Mouse (Mus musculus) fat pad, adult 2 months (tissue): ENCODE measurements around the gene Angptl2.
"Not testable (repeated sequence)": the region's sequence is repeated elsewhere in the genome, so short reads cannot be mapped to it uniquely, and the experiment has no call there.

Source experiments
- DNase-seq: peaks from one replicate; pipeline ENCODE4 v3.0.0-alpha.2; 2011; ENCODE audit warnings: low read depth, low spot score; ENCODE audit errors: extremely low read depth

Gene Angptl2

DNA sequence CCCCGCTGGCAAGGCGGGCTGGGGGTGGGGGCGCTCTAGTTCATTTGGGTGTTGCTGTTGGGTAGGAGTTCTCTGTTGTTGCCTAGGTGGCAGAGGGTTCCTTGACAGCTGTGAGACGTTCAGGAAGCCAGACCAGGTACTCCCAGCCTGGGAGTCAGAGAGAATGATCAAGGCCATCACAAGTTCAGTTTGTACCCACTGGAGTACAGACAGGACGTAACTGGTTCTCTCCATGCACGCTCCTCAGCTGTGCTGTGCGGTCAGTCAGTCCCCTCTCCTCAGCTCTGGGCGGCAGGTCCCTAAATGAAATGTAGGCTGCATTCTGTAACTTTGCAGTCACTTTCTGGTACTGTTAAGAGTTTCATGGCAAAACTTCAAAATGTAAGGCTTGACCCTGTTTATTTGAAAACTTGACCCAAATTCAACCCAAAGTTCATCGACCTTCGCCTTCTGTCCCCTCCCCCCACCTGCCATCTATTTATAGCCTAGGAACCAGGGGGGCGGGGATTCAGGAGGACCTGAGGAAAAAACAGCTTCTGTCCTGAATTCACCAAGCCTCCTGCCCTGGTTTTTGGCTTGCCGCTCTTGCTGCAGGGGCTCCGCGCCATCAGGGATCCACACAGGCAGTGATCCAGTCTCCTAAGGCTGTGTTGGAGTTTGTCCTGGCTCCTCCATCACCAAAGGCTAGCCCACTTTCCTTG, 15.4 kb upstream of the Angptl2 start:
- DNase-seq: no peak

DNA sequence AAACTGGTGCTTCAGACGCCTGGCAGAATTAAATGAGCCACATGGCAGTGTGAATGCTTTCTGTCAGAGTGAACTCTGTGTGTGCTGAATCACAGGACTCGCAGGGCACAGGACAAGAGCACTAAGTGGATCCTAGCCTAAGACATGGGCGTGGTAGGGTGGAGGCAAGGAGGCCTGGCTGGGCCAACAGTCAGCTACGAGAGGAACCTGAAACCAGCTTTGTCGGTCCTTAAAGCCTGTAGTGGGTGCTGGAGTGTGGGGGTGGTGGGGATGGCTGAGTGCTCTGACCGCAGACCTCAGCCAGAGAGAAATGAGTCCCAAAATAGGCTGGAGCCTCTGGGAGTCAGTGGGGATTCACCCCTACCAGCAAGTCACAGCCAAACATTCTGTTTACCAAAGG, 12.6 kb upstream of the Angptl2 start:
- DNase-seq: no peak

DNA sequence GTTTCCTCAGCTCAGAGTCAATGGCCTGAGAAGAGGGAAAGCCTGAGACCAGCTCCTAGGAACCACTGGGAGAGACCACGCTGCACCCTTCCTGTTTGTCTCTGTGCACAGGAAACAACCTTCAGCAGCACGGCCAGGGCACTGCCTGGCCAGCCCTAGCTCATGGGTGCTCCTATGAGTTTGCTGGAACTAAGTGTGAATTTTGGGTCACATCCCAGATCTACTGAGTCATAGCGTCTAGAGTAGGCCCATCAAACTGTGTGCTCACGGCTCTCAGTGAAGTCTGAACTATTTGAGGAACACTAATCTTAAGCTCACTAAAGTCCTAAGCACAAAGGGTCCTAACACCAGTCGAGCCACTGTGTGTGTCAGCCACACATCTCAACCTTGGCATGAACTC, 10.9 kb upstream of the Angptl2 start:
- DNase-seq: no peak

DNA sequence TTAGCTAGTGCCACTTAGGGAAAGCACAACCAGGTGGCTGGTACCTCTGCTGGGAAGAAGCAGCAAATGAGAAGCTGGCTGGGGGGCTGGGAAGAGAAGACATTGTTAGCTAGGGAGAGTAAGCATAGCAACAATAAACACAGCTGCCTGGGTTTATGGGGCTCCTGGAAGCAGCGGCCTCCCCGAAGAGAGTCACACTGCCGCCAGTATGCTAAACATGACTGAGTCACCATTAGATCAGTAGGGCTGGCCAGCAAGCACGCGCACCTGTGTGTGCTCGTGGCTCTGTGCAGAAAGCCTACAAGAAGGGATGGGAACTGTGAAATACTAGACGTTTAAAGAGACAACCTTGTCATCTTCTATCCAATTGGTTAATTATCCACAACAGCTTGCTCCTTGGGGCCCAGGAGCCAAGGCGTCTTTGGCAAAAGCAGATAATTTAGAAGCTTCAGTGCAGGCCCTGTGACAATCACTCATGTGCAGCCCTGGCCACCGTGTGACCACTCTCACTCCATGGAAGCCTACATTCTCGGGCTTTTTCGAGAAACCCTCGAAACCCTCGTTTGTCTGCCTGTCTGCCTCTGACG, 9.8 kb upstream of the Angptl2 start:
- no peak for DNase-seq

DNA sequence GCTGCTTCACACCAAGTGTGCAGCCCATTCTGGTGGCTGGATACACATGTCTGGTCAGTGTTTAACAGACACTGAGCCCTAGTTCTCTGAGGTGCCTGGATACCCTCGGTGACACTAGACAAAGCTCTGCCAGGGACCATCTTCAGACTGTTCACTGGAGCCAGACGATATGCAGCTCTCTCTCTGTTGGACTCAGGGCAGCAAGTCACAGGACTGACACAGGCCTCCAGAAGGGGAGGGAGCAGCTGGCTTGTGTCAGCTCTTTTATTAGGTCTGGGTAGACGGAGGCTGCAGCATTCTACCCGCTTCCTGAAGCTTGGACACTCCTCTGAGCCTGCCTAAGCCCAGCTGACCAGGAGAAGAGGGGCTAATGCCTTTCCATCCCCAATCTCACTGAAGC, 8.8 kb upstream of the Angptl2 start:
- no peak for DNase-seq

DNA sequence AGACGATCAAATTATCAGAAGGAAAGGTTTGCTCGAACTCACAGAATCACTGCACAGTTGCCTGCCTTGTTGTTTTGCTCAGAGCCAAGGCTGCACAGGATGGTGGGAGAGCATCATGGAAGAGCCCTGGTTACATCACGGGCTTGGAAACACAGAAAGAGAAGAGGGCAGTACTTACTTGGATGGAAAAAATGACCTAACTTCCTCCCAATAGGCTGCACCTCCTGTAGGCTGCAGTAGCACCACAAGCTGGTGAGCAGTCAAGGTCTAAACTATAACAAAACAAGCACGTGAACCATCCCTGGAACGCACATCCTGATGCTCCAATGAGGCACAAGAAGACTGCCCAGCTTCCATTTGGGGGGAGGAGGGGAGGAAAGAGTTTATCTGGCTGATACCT, 7.7 kb upstream of the Angptl2 start:
- no peak for DNase-seq

DNA sequence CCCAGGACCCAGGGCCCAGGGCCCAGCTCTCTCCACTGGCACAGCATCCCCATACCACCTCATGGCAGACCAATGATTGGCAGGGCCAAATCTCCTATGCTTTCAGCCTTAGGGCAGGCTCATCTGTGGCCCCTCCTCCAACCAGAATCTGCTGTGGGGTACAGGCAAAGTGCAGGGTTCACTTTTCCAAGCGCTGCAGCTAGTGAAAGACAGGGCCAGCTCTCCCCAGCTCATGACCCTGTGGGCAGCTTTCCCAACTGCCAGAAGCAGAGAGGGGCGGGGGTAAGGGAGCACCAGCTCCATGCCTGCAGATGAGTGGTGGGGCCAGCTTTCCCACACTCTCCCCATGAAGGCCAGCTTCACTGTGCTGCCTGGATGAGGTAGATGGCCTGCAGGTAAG, 5.0 kb upstream of the Angptl2 start:
- DNase-seq: no peak

DNA sequence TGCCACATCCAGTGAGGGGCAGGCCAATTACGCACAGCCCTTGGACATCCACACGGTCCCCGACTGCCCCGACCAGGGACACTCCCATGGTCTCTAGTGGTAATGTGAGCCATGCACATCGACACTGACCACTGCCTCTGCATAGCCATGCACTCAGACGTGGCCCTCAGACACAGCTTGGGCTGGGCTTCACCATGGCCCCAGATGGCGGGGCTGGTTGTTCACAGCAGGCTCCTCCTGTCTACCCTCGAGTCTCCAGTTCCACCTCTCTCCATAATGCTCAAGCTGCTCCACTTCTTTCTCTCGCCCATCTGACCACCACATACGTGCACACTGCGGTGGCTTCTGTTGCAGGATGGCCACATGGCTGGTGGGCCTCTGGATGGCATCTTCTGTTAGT, 4.6 kb upstream of the Angptl2 start:
- DNase-seq: not testable (repeated sequence)

DNA sequence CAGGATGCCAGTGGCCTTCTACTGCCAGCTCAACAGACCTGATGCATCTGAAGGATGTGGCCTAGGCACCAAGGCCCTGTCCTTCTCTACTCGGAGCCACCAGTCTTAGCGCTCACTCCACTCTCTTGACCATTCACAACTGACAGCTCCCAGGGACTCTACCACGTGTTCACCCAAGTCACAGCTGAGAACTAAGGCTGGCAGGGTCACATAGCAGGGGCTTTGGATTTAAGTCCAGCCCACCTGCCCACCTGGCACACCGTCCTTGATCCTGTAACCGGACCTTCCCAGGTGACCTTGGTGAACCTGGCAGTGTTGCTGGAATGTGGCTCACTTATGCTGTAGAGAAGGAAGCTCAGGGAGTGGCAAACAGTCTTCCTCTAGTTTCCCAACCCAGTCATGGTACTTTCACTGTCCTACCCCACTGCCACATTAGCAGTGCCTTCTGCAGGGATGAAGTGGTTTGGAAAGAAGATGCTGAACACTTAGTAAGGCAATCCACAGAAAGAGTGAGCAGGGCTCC, 631 bp upstream of the Angptl2 start:
- DNase-seq: no peak

DNA sequence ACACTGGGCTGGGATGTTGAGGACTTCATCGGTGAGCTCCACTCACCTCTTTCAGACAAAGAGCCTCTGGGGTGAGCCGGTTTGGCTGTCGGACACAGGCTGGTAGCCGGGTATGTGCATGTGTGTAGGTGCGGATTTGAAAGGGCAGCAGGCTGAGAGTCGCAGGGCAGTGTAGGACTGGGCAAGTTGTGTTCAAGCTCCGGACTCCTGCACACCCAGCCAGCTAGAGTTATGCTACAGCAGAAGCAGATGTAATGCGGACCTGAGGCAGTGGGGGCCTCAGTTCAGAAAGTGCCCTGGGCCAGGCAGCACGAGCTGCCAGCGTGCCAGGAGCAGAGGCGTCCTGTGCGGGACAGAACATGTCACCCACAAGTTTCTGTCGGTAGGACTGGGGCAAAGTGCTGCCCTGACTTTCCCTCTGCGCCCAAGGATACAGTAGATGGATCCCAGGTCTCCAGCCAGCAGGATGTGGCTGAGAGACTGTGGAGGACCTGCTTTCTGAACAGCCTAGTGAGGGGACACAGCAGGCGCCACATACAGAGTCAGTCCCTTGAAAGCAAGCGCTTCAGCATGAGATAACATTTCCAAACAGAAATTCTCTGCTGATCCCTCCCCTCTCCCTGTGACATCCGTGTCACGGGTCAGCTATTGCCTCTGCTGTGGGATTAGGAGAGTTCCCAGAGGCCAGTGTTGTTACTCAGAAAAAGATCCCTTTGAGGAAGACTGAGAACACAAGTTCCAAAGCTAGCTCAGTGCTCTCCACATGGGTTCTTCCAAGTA, 966 bp downstream of the Angptl2 start:
- DNase-seq: no peak

DNA sequence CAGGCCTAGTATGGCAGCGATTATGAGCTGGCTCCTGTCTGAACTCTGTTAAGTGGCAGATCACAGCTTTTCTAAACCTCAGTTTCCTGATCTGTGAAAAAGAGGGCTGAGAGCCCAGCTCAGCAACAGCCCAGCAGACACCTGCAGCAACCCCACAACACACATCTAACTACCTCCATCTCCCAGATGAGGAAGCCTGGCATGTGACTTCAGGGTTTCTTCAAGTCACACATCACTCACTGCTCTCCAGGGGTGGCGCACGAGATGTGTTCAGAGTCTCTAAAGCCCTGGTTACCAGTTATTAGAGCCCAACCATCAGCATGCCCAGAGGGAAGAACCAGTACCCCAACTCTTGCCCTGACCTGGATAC, 1.5 kb downstream of the Angptl2 start:
- no peak for DNase-seq

DNA sequence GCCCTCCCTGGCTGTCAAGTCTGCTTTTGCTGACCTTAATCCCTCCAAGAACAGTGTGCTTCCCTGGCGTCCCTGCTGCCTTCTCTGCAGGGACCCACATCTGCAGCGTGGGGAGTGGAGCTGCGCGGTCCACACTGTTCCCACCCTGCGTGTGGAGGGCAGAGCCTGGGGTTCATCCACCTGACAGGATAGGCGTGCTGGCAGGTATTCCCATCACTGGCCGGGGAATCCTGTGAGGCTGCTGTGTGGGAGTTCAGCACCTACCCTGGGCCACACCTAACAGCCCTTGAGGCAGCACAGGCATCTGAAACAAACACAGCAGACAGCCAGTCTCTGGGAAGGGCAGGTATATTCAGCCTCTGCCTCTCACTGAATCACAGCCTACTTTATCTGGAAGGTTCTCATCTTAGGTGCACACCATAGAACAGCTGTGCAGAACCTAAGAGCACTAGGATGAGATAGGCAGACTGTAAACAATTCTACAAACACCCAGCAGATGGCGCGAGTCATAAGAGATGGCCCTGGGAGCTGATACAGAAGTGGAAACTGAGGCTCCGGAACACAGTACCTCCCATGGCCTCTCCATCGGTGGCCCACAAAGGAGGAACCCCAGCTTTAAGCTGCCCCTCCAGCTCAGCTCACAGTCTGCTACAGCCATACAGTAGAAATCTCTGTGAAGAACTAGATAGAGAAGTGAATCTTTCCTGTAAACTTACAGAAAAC, 3.2 kb downstream of the Angptl2 start:
- no peak for DNase-seq

DNA sequence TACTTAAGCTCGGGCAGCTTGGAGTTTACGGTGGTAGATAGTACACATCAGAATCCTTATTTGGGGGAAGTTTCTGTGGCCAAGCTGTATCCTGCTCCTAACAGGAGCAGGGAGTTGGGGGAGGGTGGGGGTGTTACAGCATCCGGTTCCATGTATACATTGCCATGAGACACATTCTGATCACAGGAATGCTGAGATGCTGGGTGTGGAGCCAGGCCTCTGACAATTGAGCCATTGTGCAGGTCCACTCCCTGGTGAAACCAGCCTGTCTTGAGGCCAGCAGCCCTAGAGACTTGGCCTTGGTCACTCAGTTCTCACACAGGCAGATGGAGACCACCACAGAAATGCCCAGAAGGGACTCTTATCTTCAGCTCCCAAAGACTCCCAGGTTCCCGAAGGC, 3.8 kb downstream of the Angptl2 start:
- DNase-seq: no peak

DNA sequence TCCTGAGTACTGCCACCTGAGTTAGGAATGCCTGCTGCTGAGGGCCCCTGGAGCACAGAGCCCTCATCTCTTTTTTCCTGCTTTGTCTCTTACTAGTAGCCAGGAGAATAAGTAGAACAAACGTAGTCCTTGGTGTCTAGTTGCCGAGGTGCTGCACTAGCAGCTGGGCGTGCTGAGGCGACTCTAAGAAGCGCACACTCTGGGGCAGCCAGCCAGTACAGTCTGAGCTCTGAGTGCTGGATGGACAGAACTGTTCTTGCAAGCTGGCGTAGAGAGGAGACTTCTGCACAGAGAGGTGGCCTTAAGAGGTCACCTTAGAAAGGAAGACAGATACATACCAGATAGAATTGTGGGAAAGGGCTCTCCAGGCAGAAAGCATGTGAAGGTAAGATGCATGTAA, 4.4 kb downstream of the Angptl2 start:
- no peak for DNase-seq

DNA sequence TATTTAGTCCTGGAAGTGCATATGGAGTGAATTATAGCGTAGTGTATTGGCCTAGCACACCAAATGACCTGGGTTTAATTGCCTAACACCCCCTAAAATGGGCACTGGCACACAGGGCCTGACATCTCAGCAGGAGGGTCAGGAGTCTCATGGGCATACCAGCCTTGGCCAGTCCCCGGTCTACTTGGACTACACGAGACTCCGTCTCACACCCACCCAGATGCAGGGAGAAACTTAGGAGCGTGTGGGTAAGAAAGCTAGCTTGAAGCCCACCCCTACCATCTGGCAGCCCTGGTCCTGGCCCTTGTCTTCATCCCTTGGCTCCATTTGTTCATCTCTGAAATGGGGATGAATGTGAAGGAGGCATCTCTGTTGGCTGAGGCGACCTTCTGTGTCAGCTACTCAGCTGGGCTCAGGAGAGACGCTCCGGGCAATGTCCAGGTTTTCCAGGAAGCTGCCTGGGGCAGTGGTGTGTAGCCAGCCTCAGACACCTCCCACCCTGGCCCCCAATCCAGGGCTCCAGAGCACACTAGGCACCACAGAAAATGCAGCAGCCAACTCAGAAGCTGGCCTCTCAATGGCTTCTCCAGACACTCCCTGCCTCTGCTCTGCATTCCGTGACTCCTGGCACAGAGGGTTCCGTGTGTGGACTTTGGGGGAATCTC, 4.9 kb downstream of the Angptl2 start:
- no peak for DNase-seq

DNA sequence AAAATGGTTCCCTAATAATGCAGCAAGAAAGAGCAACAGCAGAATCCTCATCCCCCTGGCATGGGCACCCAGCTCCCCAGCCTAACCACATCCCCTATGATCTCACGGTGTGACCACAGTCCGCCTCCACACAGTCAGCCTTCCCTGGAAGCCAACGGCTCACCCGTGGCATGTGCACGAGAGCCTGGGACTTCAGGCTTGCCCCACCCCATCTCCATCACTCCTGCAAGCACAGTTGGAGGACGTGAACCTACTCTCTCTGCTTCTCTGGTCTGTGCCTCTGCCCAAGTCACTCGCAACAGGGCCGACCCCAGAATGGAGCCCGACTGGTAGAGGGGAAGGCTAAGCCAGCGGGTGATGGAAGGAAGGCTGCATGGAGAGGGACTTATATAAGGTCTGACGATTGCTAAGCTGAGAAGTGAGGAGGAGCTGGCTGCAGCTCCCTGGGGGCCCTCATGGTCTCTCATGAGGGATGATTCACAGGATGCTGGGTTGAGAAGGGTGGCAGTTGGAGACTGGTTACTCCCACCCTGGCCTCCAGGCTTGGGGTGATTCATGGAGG, 5.6 kb downstream of the Angptl2 start:
- no peak for DNase-seq

DNA sequence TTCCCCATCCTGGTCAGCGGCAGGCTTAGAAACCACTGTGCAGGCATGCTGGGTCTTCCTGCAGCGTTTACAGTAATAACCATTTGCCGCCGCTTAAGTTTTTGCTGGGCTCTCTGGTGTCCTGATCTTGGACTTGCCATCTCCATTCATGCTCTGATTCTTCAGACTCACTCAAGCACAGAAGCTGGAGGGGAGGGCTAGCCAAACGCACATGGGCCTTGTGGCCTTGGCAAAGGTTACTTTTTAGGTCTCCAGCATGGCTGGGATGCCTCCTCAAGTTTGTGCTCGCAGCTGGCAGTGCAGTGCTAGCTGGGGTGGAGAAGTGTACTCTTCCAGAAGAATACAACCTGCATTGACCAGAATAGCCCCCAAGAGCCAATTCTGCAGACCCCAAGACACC, 6.6 kb downstream of the Angptl2 start:
- DNase-seq: no peak

DNA sequence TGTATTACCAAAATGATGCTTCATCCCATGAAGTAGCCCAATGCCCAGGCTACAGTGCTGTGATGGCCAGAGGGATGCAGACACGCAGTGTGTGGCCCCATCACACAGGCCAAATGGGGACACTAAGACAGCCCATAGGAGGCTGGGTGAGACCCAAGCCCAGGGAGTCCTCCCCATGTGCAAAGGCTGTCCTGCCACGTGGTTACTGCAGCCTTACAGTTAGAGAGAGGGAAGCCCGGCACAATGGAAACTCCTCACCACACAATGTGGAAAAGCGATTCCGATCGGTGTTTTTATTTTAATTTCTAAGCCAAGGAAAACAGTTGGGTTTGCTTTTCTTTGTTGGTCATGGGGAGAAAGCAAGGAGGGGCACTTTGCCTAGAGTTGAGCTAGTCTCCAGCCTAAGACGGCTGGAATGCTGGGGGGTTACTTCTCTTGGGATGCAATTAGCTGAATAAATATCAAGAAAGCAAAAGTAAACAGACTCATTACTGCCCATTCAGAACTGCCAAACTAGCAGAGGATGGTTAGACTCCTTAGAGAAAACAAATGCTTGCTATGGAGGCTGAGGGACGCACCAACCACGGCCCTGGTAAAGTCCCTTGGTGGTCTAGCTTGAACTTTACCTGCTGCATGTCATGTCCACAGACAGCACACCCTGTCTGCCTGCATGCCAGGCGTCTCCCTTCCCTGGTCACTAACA, 7.9 kb downstream of the Angptl2 start:
- no peak for DNase-seq

DNA sequence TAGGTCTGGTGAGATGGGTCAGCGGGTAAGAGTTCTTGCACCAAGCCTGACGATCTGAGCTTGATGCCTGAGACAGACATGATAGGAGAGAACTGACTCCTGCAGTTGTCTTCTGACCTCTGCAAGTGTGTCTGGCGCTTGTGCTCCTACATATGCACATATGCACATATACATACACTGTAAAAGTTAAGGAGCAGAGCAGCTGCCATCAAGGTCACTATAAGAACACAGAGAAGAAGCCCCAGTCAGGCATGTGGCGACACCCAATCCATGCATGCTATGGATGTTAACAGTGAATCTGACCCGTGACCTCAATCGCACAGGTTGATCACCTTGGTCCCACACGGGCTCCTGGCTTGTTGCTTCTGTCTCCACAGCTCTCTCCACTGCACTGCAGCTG, 10.1 kb downstream of the Angptl2 start:
- no peak for DNase-seq

DNA sequence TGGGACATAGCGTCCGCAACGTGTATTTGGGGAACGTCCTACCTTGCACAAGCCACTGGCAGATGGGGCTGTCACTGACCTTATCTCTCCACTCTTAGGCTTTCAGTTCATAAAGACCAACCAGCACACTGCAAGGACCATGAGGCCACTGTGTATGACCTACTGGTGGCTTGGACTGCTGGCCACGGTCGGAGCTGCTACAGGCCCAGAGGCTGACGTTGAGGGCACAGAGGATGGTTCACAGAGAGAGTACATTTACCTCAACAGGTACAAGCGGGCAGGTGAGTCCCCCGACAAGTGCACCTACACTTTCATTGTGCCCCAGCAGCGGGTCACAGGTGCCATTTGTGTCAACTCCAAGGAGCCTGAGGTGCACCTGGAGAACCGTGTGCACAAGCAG, 12.2 kb downstream of the Angptl2 start:
- no peak for DNase-seq
